Mouse (Mus musculus): Measurements from ENCODE around the gene Slc16a5. TPM values are rescaled to one million over a fixed set of nuclear protein-coding genes. Genes with fewer than 3 reads are reported as not detected.

The Slc16a5 gene
- polyA plus RNA-seq (2012; rRNA removed) = 0.05 TPM in 1 of 2 replicates, not detected in the other

DNA sequence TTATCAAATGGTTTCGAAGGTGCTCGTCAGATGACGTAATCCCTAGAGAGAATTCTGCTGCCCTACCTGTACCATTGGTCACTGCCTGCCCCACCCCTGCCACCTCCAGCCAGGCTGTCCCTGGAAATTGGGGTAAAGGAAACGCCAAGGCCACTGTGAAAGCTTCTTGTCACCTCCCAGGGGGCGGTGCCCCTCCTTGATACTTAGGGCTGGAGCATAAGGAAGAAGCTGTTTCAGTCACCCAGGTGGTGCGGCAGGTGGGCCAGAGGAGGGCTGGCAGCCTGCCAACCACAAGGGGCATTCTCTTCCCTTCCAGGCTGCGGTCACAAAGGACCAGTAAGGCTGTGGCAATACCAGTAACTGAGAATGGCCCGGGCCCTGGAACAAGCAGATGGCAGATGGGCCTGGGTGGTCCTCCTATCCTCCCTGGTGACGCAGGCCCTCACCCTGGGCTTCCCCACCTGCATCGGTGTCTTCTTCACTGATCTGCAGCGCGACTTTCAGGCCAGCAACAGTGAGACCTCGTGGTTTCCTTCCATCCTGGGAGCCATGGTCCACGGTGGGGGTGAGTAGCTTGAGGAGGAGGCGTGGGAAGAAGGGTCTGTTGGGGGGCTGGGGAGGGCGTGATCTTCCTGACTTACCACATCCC lies at the start of gene Slc16a5:
Slc16a5 (plus strand) TSS at position 232 of the 649 bp plus-strand sequence.

DNA sequence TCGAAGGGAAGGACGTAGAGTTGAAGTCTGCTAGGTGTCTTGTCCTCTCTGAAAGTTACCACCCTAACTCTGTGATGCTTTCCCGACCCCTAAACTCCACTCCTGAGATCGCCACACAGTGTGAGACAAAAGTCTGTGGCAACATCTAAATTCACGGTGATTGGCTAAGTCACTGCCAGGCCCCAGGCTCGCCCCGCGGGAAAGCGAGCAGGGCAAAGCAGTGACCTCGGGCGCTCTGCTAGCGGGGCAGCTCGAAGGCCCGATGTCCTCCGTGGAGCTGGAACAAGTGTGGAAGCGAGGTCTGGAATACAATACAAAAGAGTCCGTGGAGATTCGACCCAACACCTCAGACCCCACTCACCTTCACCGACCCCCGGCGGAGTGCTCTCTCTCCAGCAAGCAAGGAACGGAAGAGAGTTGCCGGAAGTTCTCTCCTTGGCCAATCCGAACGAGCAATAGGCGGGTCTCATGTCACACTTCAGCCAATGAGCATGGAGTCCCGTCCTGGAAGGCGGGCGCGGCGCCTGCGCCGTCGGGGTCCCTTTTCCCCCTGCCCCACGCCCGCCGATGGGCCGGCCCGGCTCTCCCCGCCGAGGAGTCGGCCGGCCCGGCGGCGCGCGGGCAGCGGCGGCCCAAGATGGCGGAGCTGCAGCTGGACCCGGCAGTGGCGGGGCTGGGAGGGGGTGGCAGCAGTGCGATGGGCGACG lies 42.6 kb upstream of the Slc16a5 start, which contains the start of the genes Atp5h and Kctd2:
Atp5h (minus strand) TSS at position 432 of the 707 bp plus-strand sequence.
Kctd2 (plus strand) TSS at position 598 of the 707 bp plus-strand sequence.

DNA sequence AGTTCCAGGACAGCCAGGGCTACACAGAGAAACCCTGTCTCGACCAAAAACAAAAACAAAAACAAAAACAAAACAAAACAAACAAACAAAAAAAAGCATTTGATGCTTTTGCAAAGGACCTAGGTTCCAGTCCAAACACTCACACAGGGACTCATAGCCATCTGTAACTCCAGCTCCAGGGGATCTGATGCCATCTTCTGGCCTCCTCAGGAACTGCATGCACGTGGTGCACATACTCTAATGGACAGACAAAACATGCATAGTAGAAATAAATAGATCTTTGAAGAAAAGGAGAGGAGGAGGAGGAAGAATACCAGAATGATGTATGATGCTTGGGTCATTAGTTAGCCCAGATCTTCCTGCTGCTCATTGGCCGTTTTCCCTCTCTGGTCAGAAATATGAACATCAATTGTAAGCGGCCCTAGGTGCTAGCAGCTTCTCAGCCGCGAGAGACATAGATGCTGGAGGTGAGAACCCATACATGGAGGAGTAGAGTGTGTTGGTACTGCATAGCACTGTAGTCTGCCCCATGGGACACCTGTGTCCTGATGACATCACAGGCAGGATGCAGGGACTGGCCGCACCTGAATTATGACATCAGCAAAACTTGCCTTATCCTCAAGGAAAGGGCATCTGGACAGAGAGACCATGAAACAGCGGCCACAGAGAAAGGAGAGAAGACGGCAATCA lies 22.2 kb upstream of the Slc16a5 start, which contains the start of gene Trim80:
Trim80 (plus strand) TSS at position 640 of the 690 bp plus-strand sequence.

DNA sequence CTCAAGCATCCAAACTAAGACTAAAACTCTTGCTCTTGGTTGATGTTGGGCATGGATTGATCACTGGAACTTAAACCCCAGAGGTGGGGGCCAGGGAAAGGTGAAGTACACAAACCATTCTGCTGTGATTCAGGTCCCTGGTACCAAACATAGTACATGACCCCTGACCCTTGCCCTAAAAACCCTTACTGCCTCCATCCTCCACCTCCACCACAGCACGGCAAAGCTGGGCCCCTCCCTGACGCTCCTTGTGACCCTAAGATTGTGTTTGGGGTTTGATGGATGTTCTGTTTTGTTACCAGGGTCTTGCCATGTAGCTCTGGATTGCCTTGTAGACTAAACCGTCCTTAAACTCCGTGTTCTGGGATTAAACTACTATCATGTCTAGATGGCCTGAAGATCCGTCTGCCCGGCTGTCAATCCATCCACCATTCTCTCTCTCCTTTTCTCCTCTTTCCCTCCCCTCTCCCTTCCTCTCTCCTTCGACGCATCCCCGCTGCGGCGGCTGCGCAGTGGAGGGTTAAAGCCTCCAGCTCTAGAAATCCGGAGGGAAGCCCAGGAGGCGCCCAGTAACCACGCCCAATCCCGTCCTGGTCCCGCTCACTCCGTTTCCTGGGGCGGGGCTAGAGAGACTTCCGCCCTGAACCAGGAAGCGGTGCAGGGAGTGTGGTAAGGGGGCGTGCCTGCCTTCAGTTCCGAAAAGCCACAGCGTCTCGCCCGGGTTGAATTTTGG lies 12.9 kb downstream of the Slc16a5 start, which contains the start of gene Armc7:
Armc7 (plus strand) TSS at position 643 of the 733 bp plus-strand sequence.

DNA sequence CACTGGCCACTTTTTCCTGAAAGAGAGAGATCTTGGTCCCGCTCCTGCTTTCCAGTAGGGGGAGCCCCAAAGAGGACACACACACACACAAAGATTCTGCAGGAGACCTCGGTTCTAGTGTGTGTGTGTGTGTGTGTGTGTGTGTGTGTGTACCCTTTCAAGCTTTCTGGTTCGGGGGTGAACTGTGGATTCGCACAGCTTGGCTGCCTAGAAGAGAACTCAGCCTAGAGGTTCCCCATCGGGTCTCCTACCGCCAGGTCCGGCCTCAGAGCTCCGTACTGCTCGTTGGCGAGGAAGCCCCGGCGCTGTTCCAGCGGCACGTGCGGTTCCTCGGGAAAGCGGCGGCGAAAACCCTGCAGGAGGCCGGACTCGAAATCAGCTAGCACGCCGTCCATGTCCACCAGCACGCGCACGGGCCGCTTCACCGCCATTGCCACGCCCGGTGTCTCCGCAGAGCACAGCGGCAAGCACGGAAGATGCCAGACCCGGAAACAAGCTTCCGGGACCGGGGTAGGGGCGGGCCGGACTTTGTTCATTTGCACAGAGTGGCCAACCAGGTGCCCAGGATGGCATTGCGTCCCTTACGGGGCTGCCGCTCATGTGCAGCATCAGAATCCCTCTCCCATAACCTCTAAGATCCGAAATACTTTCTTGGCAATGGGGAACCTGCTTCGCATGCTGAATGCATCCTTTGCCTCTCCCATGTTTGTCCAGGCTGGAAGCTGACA lies 29.2 kb downstream of the Slc16a5 start, which contains the start of gene Nt5c:
Nt5c (minus strand) TSS at position 507 of the 728 bp plus-strand sequence.

DNA sequence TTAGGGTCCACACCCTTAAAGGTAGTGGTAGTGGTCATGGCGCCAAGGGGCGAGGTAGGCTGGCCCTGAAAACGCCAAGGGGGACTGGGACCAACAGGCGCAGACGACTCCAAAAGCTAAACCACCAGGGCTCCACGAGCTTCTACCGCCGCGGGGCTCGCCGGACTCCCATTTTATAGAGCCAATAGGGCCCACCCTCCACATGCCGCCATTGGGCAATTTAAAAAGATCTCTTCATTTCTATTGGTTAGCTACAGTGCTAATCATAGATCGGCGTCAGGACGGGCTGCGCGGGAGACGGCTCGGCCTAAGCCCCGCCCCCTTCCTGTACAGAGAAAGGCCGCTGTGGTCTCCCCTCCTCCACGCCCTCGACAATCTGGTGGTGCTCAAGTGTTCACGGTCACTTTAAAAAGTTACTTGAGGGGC lies 52.0 kb downstream of the Slc16a5 start, which contains the start of gene Jpt1:
Jpt1 (minus strand) TSS at position 150 of the 426 bp plus-strand sequence.

Other genes starting within 250 kb of the Slc16a5 start
- gene Grin2c, start 195.2 kb upstream of the Slc16a5 start, polyA plus RNA-seq (2012; rRNA removed) = 0.12 and 0.20 TPM in 2 replicates
- gene Fdxr, start 185.4 kb upstream of the Slc16a5 start, polyA plus RNA-seq (2012; rRNA removed) = 12.0 and 14.4 TPM in 2 replicates
- 6.1 and 6.9 TPM in 2 replicates for gene Fads6, start 164.8 kb upstream of the Slc16a5 start, polyA plus RNA-seq (2012; rRNA removed)
- gene Otop2, start 155.3 kb upstream of the Slc16a5 start, polyA plus RNA-seq (2012; rRNA removed) = not detected in 2 replicates
- gene Ush1g, start 140.4 kb upstream of the Slc16a5 start, polyA plus RNA-seq (2012; rRNA removed) = 0.05 and 0.07 TPM in 2 replicates
- not detected in 2 replicates for gene Otop3, start 127.7 kb upstream of the Slc16a5 start, polyA plus RNA-seq (2012; rRNA removed)
- 0.57 and 0.70 TPM in 2 replicates for gene Hid1, start 94.7 kb upstream of the Slc16a5 start, polyA plus RNA-seq (2012; rRNA removed)
- 1.4 and 1.5 TPM in 2 replicates for gene Cdr2l, start 80.6 kb upstream of the Slc16a5 start, polyA plus RNA-seq (2012; rRNA removed)
- 38.7 and 39.5 TPM in 2 replicates for gene Mrpl58, start 58.7 kb upstream of the Slc16a5 start, polyA plus RNA-seq (2012; rRNA removed)
- gene Atp5h, start 42.5 kb upstream of the Slc16a5 start, polyA plus RNA-seq (2012; rRNA removed) = 362 and 391 TPM in 2 replicates
- 6.4 and 6.8 TPM in 2 replicates for gene Kctd2, start 42.3 kb upstream of the Slc16a5 start, polyA plus RNA-seq (2012; rRNA removed)
- 0.05 TPM in 2 replicates for gene Trim80, start 21.9 kb upstream of the Slc16a5 start, polyA plus RNA-seq (2012; rRNA removed)
- 1.8 and 2.2 TPM in 2 replicates for gene Armc7, start 13.2 kb downstream of the Slc16a5 start, polyA plus RNA-seq (2012; rRNA removed)
- 26.9 and 30.1 TPM in 2 replicates for gene Nt5c, start 29.4 kb downstream of the Slc16a5 start, polyA plus RNA-seq (2012; rRNA removed)
- gene Jpt1, start 51.9 kb downstream of the Slc16a5 start, polyA plus RNA-seq (2012; rRNA removed) = 141 and 165 TPM in 2 replicates
- 206 and 228 TPM in 2 replicates for gene Sumo2, start 73.8 kb downstream of the Slc16a5 start, polyA plus RNA-seq (2012; rRNA removed)
- gene Nup85, start 102.0 kb downstream of the Slc16a5 start, polyA plus RNA-seq (2012; rRNA removed) = 103 and 121 TPM in 2 replicates
- gene Mrps7, start 141.5 kb downstream of the Slc16a5 start, polyA plus RNA-seq (2012; rRNA removed) = 23.4 and 26.4 TPM in 2 replicates
- gene Gga3, start 141.6 kb downstream of the Slc16a5 start, polyA plus RNA-seq (2012; rRNA removed) = 8.0 and 9.9 TPM in 2 replicates
- 23.5 and 27.8 TPM in 2 replicates for gene Mif4gd, start 150.5 kb downstream of the Slc16a5 start, polyA plus RNA-seq (2012; rRNA removed)
- gene Slc25a19, start 165.8 kb downstream of the Slc16a5 start, polyA plus RNA-seq (2012; rRNA removed) = 9.3 and 9.9 TPM in 2 replicates
- gene Grb2, start 246.1 kb downstream of the Slc16a5 start, polyA plus RNA-seq (2012; rRNA removed) = 21.8 and 24.1 TPM in 2 replicates

Measured in liver, embryonic 14 days (tissue).